Mouse (Mus musculus): ENCODE data around the gene Arl5c. TPM values are rescaled to one million over a fixed set of nuclear protein-coding genes. Genes with fewer than 3 reads are reported as not detected.

Arl5c gene
- 7.7 and 13.2 TPM in 2 replicates for polyA plus RNA-seq (2015; fragmentation: Nextera tagmentation; extraction: Ambion mirVana)

DNA sequence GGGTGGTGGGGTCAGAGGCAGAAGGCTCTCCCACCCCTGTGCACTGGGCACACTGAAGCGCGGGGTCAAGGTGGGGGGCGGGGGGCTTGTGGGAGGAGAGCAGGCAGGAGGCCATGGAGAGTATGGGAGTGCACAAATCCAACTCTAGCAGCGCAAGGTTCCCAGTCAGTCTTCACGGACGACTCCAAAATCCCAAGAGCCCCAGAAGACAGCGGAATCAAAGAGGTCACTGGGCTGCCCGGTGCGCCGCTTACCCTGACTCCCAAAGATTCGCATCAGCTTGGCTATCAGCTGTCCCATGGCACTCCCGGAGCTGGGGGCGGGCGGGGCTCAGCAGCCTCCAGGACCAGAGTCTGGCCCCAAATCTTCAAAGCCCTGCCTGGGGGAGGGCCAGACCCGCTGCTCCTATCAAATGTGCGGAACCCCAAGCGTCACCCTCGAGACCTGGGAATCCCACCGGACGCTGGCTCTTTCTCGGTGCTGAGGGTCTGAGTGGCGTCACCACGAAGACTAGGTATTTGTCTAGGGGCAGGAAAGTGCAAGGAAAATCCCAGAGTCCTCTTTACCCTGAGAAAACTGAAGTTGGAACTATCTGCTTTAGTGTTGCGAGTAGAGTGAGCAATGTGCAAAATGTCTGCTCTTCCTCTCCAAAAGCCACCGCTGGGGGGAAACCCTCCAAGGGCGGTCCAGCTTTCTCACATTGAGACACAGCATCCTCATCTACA is at the start of gene Arl5c:
Gene Arl5c, minus strand, starts transcription at position 618 of the 725 bp plus-strand sequence.
- Histone ChIP-seq H3K4me1 (ENCODE audit: control insufficient read depth, insufficient read depth, low read length) (peaks cover 7% of the 10 kb centered on the region; the same call in 1 of the 2 replicates), H3K4me3 (ENCODE audit: low read length) (peak within 1 kb of the TSS; percentile 59), H3K9me3 (replicated peaks; ENCODE audit: control insufficient read depth, low read length) (no peaks in the 10 kb centered on the region), H3K27ac (ENCODE audit: low read length) (peak within 1 kb of the TSS; percentile 54; the same call in 1 of the 2 replicates), H3K4me2 (ENCODE audit: low read depth, low read length) (peak within 1 kb of the TSS; percentile 83), H3K36me3 (ENCODE audit: control insufficient read depth, insufficient read depth) (no peaks in the 10 kb centered on the region), H3K9ac (ENCODE audit: low read length) (peak within 1 kb of the TSS; percentile 71), H3K27me3 (ENCODE audit: control insufficient read depth, insufficient read depth, low read length) (peaks cover 12% of the 10 kb centered on the region)
- ATAC-seq (replicated peaks; ENCODE audit: extremely low read depth, insufficient read depth, low FRiP score), result peak; percentile 20; the same call in 1 of the 2 replicates
- 1% methylated on average over 26 of the region's 26 CpGs for WGBS

DNA sequence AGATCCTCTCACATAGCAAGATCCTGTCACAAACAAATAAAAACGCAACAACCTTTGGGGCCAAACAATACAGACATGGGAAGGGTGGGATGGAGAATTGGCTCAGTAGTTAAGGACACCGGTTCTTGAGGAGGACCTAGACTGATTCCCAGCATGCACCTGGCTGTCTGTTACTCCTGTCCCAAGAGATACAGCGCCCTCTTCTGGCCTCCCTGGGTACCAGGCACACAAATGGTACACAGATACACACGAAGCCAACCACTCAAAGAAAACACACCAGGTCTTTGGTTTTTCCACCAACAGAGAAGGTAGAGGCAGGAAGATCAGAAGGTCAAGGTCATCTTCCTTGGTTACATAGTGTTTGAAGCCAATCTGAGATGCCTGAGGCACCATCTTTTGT is 49.6 kb upstream of the Arl5c start:
- no peaks in the 10 kb centered on the region for H3K9me3 ChIP-seq (replicated peaks; ENCODE audit: control insufficient read depth, low read length)
- 60% methylated on average over 4 of the region's 4 CpGs for WGBS
- 0 out of 2 replicates have a peak, but pooled peaks cover 2% of the 10 kb centered on the region for H3K27me3 ChIP-seq (ENCODE audit: control insufficient read depth, insufficient read depth, low read length)
- ATAC-seq (replicated peaks; ENCODE audit: extremely low read depth, insufficient read depth, low FRiP score), result no peak
- no peaks in the 10 kb centered on the region for H3K36me3 ChIP-seq (ENCODE audit: control insufficient read depth, insufficient read depth)
- H3K4me3 ChIP-seq (ENCODE audit: low read length), result no peak overlapping the region
- no peak overlapping the region for H3K9ac ChIP-seq (ENCODE audit: low read length)
- no peak overlapping the region for H3K27ac ChIP-seq (ENCODE audit: low read length)
- no peak overlapping the region for H3K4me2 ChIP-seq (ENCODE audit: low read depth, low read length)
- no peaks in the 10 kb centered on the region for H3K4me1 ChIP-seq (ENCODE audit: control insufficient read depth, insufficient read depth, low read length)

DNA sequence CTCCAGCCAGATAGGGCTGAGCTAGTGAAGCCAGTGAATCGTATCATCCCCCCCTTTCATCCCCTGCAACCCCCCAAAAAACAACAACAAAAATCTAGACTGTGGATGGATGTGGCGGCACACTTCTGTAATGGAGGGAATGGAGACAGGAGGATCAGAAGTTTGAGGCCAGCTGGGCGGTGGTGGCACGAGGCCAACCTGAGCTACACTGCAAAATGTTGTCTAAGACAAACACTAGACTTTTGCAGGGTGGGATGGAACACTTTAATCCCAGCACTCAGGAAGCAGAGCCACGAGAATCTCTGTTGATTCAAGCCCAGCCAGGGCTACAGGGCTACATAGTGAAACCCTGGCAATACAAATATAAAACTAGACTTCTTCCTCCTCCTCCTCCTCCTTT is 48.1 kb upstream of the Arl5c start:
- Histone ChIP-seq H3K27ac (ENCODE audit: low read length) (no peak overlapping the region), H3K9me3 (replicated peaks; ENCODE audit: control insufficient read depth, low read length) (no peaks in the 10 kb centered on the region), H3K4me1 (ENCODE audit: control insufficient read depth, insufficient read depth, low read length) (no peaks in the 10 kb centered on the region), H3K36me3 (ENCODE audit: control insufficient read depth, insufficient read depth) (no peaks in the 10 kb centered on the region), H3K9ac (ENCODE audit: low read length) (no peak overlapping the region), H3K27me3 (ENCODE audit: control insufficient read depth, insufficient read depth, low read length) (no peaks in the 10 kb centered on the region), H3K4me3 (ENCODE audit: low read length) (no peak overlapping the region), H3K4me2 (ENCODE audit: low read depth, low read length) (no peak overlapping the region)
- WGBS, result 50% methylated on average over 5 of the region's 5 CpGs
- ATAC-seq (replicated peaks; ENCODE audit: extremely low read depth, insufficient read depth, low FRiP score), result no peak

DNA sequence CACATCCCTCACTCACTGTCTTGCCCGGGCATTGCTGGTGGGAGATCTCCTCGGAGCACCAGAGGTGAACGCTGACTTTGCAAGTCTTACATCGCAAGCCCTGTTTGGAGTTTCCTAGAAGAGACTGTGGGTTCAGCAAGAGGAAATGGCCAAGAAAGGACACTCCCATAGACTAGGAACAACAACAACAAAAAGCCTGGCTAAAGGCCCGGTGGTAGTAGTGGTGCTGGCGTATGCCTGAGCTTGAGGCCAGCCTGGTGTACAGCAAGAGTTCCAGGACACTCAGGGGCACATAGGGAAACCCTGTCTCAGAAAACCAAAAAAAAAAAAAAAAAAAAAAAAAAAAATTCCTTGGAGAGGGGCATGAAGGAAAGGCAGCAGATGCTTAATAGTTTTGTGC is 46.8 kb upstream of the Arl5c start:
- H3K4me1 ChIP-seq (ENCODE audit: control insufficient read depth, insufficient read depth, low read length), result no peaks in the 10 kb centered on the region
- 0 out of 2 replicates have a peak, but pooled peaks cover under 1% of the 10 kb centered on the region for H3K27me3 ChIP-seq (ENCODE audit: control insufficient read depth, insufficient read depth, low read length)
- no peaks in the 10 kb centered on the region for H3K36me3 ChIP-seq (ENCODE audit: control insufficient read depth, insufficient read depth)
- 0 out of 2 replicates have a peak, but pooled peaks have one; percentile 9 for ATAC-seq (replicated peaks; ENCODE audit: extremely low read depth, insufficient read depth, low FRiP score)
- H3K27ac ChIP-seq (ENCODE audit: low read length), result no peak overlapping the region
- H3K9me3 ChIP-seq (replicated peaks; ENCODE audit: control insufficient read depth, low read length), result no peaks in the 10 kb centered on the region
- H3K4me3 ChIP-seq (ENCODE audit: low read length), result no peak overlapping the region
- WGBS, result 65% methylated on average over 6 of the region's 6 CpGs
- H3K4me2 ChIP-seq (ENCODE audit: low read depth, low read length), result no peak overlapping the region
- H3K9ac ChIP-seq (ENCODE audit: low read length), result no peak overlapping the region

DNA sequence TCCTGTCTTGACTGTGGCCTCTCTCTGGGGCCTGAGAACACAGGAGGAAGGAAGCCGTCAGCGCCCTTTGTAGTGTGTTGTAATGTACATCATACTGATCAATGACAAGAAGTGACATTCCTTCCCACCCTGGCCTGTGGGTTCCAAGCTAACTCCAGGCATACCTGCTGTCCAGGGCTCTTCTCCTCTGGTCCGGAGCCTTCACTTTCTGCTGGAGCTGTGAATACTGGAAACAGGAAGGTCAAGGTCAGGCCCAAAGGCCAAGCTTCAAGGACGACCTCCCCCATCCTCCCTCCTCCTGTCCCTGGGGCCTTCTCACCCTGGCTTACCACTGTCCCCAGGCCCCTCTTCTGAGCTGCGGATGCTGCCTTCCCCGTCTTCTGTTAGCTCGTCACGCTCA is 45.0 kb upstream of the Arl5c start:
- H3K27ac ChIP-seq (ENCODE audit: low read length), result no peak overlapping the region
- ATAC-seq (replicated peaks; ENCODE audit: extremely low read depth, insufficient read depth, low FRiP score), result no peak
- no peak overlapping the region for H3K4me2 ChIP-seq (ENCODE audit: low read depth, low read length)
- WGBS, result 77% methylated on average over 8 of the region's 8 CpGs
- no peak overlapping the region for H3K9ac ChIP-seq (ENCODE audit: low read length)
- H3K36me3 ChIP-seq (ENCODE audit: control insufficient read depth, insufficient read depth), result no peaks in the 10 kb centered on the region
- no peak overlapping the region for H3K4me3 ChIP-seq (ENCODE audit: low read length)
- no peaks in the 10 kb centered on the region for H3K9me3 ChIP-seq (replicated peaks; ENCODE audit: control insufficient read depth, low read length)
- peaks cover 4% of the 10 kb centered on the region for H3K4me1 ChIP-seq (ENCODE audit: control insufficient read depth, insufficient read depth, low read length)
- H3K27me3 ChIP-seq (ENCODE audit: control insufficient read depth, insufficient read depth, low read length), result peaks cover 8% of the 10 kb centered on the region; the same call in 1 of the 2 replicates

DNA sequence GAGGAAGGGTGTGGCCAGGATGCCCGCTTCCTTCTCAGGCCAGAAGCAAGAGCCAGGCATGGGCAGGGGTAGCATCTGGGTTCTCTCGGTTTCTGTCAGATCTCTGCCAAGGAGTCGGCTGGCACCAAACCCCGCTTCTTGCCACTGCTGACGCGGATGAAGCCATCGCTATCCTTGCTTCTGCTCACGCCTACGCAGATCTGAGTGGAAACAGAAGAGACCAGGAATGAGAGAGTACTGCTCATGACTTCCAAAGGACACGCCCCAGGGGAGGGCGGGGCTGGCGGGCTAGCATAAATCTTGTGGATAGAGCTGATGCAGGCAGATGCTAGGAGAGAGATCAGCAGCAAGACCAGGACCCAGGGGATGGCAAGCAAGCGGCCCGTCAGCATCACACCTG is 41.9 kb upstream of the Arl5c start:
- Histone ChIP-seq H3K4me3 (ENCODE audit: low read length) (no peak overlapping the region), H3K9ac (ENCODE audit: low read length) (no peak overlapping the region), H3K27me3 (ENCODE audit: control insufficient read depth, insufficient read depth, low read length) (peaks cover 8% of the 10 kb centered on the region; the same call in 1 of the 2 replicates), H3K4me1 (ENCODE audit: control insufficient read depth, insufficient read depth, low read length) (peaks cover 10% of the 10 kb centered on the region), H3K4me2 (ENCODE audit: low read depth, low read length) (no peak overlapping the region), H3K9me3 (replicated peaks; ENCODE audit: control insufficient read depth, low read length) (no peaks in the 10 kb centered on the region), H3K27ac (ENCODE audit: low read length) (no peak overlapping the region), H3K36me3 (ENCODE audit: control insufficient read depth, insufficient read depth) (no peaks in the 10 kb centered on the region)
- WGBS, result 55% methylated on average over 14 of the region's 14 CpGs
- ATAC-seq (replicated peaks; ENCODE audit: extremely low read depth, insufficient read depth, low FRiP score), result no peak

DNA sequence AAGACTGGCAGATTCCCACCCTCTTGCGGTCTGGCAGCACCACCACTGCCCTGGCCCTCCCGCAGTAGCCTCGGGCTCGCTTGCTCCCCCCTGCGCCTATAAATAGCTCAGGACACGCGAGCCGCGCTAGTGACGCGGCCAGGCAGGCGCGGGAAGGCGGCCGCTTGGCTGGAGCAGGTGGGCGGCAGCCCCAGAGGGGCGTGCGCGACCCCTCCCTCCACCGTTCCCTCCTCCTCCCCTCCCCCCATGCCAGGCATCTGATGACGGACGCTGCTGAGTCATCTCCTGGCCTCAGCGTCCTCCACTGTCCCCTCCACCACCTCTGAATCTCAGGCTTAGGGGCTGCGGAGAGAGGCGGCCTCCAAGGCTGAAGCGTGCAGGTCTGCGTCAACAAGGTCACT is 40.0 kb upstream of the Arl5c start:
- Histone ChIP-seq H3K9ac (ENCODE audit: low read length) (peak overlapping the region; percentile 63), H3K9me3 (replicated peaks; ENCODE audit: control insufficient read depth, low read length) (no peaks in the 10 kb centered on the region), H3K4me2 (ENCODE audit: low read depth, low read length) (peak overlapping the region; percentile 73), H3K27ac (ENCODE audit: low read length) (no peak overlapping the region), H3K27me3 (ENCODE audit: control insufficient read depth, insufficient read depth, low read length) (peaks cover 8% of the 10 kb centered on the region; the same call in 1 of the 2 replicates), H3K4me1 (ENCODE audit: control insufficient read depth, insufficient read depth, low read length) (peaks cover 13% of the 10 kb centered on the region), H3K36me3 (ENCODE audit: control insufficient read depth, insufficient read depth) (no peaks in the 10 kb centered on the region), H3K4me3 (ENCODE audit: low read length) (peak overlapping the region; percentile 47)
- ATAC-seq (replicated peaks; ENCODE audit: extremely low read depth, insufficient read depth, low FRiP score), result peak; percentile 79
- under 1% methylated on average over 27 of the region's 27 CpGs for WGBS

DNA sequence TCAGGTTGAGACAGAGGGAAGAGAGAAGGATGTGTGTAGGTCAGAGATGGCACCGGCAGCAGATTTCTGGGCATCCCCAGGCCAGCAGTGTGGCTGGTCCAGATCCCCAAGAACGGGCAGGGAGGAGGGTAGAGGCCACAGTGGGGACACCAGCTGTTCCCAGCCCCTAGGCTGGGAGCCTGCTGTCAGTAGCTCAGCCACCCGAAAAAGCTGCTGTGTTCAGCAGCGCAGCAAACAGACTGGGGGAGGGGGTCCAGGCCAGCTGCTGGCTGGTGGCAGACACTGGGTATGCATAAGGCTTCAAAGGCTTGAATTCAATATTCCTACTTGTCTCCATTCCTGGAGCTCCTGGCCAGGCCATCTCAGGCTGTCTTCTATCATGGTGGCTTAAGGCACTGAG is 38.9 kb upstream of the Arl5c start:
- Histone ChIP-seq H3K4me3 (ENCODE audit: low read length) (no peak overlapping the region), H3K9me3 (replicated peaks; ENCODE audit: control insufficient read depth, low read length) (no peaks in the 10 kb centered on the region), H3K4me1 (ENCODE audit: control insufficient read depth, insufficient read depth, low read length) (peaks cover 13% of the 10 kb centered on the region), H3K27me3 (ENCODE audit: control insufficient read depth, insufficient read depth, low read length) (peaks cover 8% of the 10 kb centered on the region; the same call in 1 of the 2 replicates), H3K27ac (ENCODE audit: low read length) (no peak overlapping the region), H3K36me3 (ENCODE audit: control insufficient read depth, insufficient read depth) (peaks cover 7% of the 10 kb centered on the region), H3K9ac (ENCODE audit: low read length) (no peak overlapping the region), H3K4me2 (ENCODE audit: low read depth, low read length) (no peak overlapping the region)
- 52% methylated on average over 4 of the region's 4 CpGs for WGBS
- no peak for ATAC-seq (replicated peaks; ENCODE audit: extremely low read depth, insufficient read depth, low FRiP score)

DNA sequence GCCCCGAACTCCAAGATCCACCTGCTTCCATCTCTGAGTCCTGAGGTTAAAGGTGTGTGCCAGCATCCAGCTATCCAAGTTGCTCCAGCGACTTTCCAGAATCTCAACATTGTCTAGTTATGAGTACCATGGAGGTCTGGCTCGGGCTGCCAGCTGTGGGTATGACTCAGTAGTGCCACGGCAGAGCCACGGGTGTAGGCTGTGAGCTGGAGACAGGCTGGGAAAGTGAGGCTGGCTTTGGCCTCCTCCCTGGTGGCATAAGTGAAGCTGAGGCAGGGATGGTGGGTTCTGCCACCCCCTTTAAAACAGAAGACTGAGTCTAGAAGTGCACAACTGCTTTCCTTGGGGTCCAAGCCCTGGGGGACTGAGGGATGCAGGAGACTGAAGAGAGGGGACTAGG is 38.1 kb upstream of the Arl5c start:
- peaks cover 13% of the 10 kb centered on the region for H3K4me1 ChIP-seq (ENCODE audit: control insufficient read depth, insufficient read depth, low read length)
- no peak overlapping the region for H3K4me2 ChIP-seq (ENCODE audit: low read depth, low read length)
- peaks cover 8% of the 10 kb centered on the region; the same call in 1 of the 2 replicates for H3K27me3 ChIP-seq (ENCODE audit: control insufficient read depth, insufficient read depth, low read length)
- ATAC-seq (replicated peaks; ENCODE audit: extremely low read depth, insufficient read depth, low FRiP score), result no peak
- peaks cover 15% of the 10 kb centered on the region for H3K36me3 ChIP-seq (ENCODE audit: control insufficient read depth, insufficient read depth)
- no peak overlapping the region for H3K4me3 ChIP-seq (ENCODE audit: low read length)
- no peaks in the 10 kb centered on the region for H3K9me3 ChIP-seq (replicated peaks; ENCODE audit: control insufficient read depth, low read length)
- H3K9ac ChIP-seq (ENCODE audit: low read length), result no peak overlapping the region
- H3K27ac ChIP-seq (ENCODE audit: low read length), result no peak overlapping the region
- 79% methylated on average over 5 of the region's 5 CpGs for WGBS

All from heart, embryonic 16.5 days (tissue).